Mouse (Mus musculus) left cerebral cortex, postnatal 4 days (tissue): ENCODE measurements at regions not wholly inside any gene's neighbourhood (a gene's known extent, or its start where the extent isn't known, plus 50 kb on each side); places are given as distances from the start of the nearest gene placed in this dataset.

Experiments used
- DNase-seq: peaks from one replicate; pipeline ENCODE4 v3.0.0-alpha.2; 2022
- intact Hi-C: fragments of 180-260 bp; cut with DNase I; formaldehyde crosslinking; loops from one replicate; pipeline ENCODE4 v1.15.1; 2025

DNA sequence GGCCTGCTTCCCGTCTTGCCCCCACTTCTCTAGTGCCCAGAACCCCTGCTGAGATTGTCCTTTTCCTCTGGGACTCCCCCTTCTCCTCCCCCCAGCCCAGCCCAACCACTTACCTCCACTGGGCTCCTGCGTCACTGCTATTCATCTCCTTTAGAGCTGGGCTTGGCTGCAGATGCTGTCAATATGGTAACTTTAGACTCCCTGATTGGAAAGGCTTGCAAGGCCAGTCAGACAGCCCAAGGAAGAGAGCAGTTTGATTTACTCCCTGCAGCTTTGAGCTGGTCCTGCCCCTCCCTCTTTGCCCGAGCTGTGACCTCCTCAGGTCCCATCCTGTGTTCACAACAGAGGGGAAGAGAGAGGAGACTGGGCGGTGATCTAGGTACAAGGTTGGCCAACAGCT lies 221.9 kb downstream of the Zfp36l1 start:
- DNase-seq: no peak
- intact Hi-C loops: no loop called here

GRCm38 (mm10) chr12:79890291-79890690 lies 222.5 kb downstream of the Zfp36l1 start:
- intact Hi-C loops: no loop called here
- DNase-seq: no peak

GRCm38 (mm10) chr12:79888812-79889211 lies 224.0 kb downstream of the Zfp36l1 start:
- intact Hi-C loops: no loop called here
- no peak for DNase-seq

GRCm38 (mm10) chr12:79888086-79888485 lies 224.7 kb downstream of the Zfp36l1 start:
- intact Hi-C loops: no loop called here

DNA sequence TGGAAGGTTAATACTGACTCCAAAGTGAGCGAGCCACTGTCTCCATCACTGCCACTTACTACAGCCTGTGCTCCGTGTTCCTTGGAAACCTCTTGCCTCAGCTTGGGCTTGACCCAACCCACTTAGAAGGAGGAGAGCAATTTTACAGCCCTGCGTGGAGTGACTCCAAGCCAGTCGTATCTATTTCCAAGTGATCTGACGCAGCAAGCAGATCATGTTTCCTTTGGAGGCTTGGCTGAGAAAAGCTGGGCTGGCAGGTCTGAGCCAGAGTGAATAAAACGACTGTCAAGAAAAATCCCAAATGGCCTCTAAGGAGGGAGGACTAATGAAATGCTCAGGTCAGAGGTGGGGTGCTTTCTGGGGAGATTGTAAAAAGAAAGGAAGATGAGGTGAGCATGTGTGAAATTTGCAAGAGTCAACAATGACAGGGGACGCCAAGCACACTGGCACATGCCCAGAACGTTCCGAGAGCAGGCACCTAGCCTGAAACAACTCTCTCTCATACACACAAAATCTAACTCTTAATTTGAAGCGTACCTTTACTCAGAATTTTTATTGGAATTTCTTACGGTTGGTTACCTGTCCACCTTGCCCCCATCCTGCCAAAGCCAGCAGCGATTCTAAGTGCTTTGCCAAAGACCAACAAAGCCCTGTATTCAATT lies 225.5 kb downstream of the Zfp36l1 start:
- DNase-seq: peak; percentile 49
- intact Hi-C loops: no loop called here

More at GRCm38 (mm10) chr12:79888086-79888485, 224.7 kb downstream of the Zfp36l1 start:
- DNase-seq: no peak

DNA sequence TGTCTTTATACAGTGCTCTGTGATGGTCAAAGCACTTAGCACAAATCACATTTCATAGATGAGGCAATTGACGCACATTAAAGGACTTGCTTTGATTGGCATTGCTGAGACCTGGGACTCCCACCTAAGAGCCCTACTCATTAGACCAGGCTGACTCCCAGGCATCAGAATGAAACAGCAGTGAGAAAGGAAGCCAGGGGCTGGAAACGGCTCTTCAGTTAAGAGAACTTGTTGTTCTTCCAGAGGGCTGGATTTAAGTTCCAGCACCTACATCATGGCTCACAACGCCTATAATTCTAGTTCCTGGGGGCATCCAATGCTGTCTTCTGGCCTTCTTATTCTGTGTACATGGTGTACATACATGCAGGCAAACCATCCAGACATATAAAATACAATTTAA lies 226.3 kb downstream of the Zfp36l1 start:
- no peak for DNase-seq
- intact Hi-C loops: no loop called here

DNA sequence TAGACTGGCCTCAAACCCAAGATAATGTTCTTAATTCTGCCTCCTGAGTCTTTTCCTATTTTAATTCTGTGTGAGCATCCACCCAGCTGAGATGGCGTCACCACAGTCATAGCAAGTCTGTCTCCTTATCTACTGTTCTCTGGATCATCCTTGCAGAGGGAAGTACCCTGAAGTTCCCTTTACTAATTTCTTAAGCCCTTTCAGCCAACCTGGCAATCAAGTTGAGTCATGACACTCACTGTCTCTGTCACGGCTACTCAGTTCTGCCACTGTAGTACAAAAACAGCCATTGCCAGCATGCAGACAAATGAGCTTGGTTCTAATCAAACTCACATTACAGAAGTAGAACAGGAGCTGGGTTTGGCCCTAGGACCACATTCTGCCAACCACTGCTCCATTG lies 227.5 kb downstream of the Zfp36l1 start:
- intact Hi-C loops: no loop called here
- DNase-seq: no peak

DNA sequence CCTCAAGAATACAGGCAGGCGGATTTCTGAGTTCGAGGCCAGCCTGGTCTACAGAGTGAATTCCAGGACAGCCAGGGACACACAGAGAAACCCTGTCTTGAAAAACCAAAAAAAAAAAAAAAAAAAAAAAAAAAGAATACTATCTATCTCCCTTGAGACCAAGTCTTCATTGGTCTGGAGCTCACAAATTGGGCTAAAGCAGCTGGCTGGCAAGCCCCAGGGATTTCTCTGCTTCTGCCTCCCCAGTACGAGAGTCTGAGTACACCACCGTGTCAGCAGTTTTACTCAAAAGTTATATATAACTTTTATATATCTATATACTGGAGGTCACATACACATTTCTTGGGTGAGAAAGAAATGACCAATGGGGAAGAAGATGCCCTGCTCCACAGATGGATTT lies 229.2 kb downstream of the Zfp36l1 start:
- intact Hi-C loops: no loop called here
- DNase-seq: no peak

DNA sequence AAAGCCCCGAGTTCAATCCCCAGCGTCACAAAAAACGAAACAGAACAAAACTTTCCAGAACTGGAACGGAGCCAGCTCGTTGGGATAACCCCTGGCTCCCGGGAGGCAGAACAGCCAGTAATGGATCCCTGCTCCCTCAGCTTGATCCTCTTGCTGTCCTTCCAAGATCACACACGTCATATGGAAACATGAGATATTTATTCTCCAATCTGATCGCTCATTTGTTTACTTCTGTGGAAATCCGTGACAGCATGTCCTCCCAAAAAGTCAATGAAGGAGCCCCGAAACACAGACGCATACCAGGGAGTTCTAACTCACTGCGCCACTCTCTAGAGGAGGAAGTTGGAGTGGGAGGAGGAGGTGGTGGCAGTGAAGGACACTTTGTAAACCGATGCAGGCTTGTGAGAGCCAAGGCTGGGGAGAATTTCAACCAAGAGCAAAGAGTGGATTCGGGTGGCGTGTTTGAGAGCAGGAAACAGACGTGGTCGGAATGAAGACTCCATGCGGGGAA lies 232.0 kb downstream of the Zfp36l1 start:
- no peak for DNase-seq
- intact Hi-C loops: no loop called here

GRCm38 (mm10) chr12:79880346-79880745 lies 232.5 kb downstream of the Zfp36l1 start:
- intact Hi-C loops: no loop called here

DNA sequence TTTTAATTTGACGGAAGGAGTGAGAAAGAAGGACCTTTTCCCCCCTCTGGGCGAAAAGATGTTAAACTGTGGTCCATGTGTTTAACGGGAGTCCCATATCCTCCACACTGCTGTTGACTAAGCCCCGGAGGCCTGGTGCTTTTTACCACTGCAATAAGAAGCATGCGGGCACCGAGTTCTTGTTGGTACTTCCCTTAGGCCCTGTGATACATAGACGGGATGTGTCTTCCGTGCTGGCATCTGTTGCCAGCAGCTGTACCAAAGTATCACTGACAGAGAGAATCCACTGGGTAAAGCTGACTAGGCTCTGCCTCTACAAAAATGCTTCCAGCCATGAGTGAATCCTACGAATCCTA lies 232.9 kb downstream of the Zfp36l1 start:
- intact Hi-C loops: no loop called here
- DNase-seq: no peak

More at GRCm38 (mm10) chr12:79880346-79880745, 232.5 kb downstream of the Zfp36l1 start:
- no peak for DNase-seq

- intact Hi-C loops: no loop called here
- DNase-seq: no peak
Measured at GRCm38 (mm10) chr12:79879093-79879917, 233.5 kb downstream of the Zfp36l1 start.

DNA sequence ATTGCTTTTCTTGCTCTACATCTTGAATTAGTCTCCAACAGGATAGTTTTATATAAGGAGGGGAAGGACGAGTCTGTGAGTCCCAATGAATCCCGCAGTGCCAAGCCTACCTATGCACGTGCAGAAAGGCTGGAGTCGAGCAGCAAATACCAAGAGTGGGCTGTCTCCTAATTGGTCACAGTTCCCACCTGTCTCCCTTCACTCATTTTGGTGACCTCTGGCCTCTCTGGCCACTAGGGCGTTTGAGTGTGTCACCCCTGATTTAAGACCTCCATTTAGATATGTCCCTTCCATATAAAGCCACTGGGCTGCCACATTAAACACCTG lies 234.1 kb downstream of the Zfp36l1 start:
- intact Hi-C loops: no loop called here
- no peak for DNase-seq

DNA sequence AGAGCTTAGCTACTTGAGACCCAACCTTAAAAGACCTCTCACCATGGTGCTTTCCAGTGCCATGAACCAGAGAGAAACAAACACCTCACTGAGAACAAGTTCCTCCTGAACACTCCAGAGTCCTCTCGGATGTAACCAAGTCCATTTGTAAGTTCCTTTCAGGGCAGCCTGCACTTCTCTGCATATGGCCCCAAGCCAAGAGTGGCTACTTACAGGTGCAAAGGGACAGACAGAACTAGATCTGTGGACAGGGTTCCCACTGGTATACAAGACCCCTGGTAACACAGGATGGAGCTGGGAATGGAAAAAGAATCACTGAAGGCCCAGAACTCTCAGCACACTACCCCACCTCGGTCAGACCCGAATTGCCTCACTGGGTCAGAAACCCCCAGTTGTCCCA lies 234.7 kb downstream of the Zfp36l1 start:
- intact Hi-C loops: no loop called here
- DNase-seq: no peak

DNA sequence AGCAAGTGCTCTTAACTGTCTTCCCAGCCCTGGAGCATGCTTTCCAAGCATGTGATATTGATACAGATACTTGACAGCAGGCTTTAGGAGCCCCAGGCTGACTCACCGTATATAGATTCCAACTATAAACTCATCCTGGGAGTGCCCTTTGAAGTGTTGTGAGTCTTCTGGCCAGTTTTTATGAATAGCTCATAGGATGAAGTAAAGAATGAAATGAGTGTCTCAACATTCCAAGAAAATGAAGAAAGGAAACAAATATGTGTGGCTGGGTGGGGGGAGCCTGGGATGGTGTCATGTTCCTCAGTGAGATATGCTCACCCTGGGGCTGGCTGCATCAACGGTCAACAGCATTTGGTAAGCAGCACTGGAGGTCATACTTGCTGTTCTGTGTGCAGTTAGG lies 238.5 kb downstream of the Zfp36l1 start:
- intact Hi-C loops: no loop called here
- DNase-seq: no peak

DNA sequence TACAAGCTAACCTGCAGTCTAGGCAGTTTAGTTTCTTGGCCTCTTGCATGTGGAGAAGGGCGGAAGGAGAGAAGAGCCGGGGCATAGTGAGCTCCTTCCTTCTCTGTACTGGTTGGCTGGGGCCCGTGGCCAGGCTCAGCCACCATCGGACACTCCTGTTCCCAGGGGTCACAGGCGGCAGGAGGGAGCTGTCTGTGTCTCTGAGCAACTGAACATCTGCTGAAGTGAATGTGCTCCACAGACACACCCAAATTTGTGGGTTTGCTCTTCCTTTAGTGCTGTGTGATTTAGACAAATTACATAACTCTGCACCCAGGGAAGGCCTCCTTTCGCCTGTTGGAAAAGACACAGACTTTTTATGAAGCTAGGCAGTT lies 247.6 kb downstream of the Zfp36l1 start:
- no peak for DNase-seq
- intact Hi-C loops: no loop called here

DNA sequence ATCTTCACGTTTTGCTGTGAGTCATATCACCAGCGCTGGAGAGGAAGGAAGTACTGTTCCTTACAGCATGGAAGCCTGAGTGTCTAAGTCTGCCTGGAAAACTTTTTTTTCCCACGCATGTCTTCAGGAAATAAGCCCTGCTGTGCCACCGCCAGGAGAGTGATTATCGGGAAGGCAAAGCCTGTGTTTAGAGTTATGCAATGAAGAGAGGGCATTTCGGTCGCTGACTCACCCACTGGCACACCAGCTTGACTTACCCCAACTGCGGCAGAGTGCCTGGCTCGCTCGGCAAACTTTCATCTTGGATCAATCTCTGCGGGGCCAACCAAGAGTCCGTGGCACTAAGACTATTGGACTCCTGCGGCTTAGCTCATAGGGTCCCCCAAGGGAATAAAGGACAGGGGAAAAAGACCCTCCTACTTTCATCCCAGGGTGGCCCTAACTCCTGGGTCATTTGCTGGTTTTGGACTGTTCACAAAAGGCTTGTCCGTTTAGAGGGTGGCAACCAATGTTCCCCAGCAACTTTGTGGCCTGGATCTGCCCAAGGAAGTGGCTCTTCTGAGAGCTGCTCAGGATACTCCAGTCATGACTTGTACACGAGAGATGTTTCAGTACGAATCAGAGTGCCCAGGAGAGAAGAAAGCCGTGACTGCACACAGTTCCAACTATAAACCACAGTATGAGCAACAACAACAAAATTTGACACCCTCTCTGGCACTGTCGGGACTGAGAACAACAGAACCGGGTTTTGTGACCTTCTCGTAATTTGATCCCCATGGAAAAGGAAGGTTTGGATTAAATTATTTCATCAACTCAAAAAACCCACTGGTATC lies 248.3 kb downstream of the Zfp36l1 start:
- no peak for DNase-seq
- intact Hi-C loops: no loop called here
